Mouse (Mus musculus) layer of hippocampus, adult 8-10 months (tissue): ENCODE measurements around the gene Zfp524. TPM values are rescaled to one million over a fixed set of nuclear protein-coding genes. Genes with fewer than 3 reads are reported as not detected.
"Not testable (repeated sequence)": the region's sequence is repeated elsewhere in the genome, so short reads cannot be mapped to it uniquely, and the experiment has no call there.

ENCODE experiments used
- DNase-seq, 2 experiments: peaks; one replicate each; pipeline ENCODE4 v3.0.0; 2022; ENCODE audit warnings: low spot score in 2 of 2
- total RNA-seq, 4 experiments: library from RNA; stranded (reverse); gene quantifications; 2 replicates each; pipeline ENCODE4 v1.2.4; 2022

Zfp524 gene
- total RNA-seq, 4 experiments from 2014 or later = 6.0 to 8.0 (median 6.9) TPM

GRCm38 (mm10) chr7:5015118-5016001 is 1.1 kb downstream of the Zfp524 start, which contains the start of gene Gm44973:
TSS of gene Gm44973 (plus strand) at chr7:5015496.
- peak; percentile 87 to 93 for DNase-seq

GRCm38 (mm10) chr7:5016057-5016456 is 1.8 kb downstream of the Zfp524 start:
- no peak for DNase-seq

DNA sequence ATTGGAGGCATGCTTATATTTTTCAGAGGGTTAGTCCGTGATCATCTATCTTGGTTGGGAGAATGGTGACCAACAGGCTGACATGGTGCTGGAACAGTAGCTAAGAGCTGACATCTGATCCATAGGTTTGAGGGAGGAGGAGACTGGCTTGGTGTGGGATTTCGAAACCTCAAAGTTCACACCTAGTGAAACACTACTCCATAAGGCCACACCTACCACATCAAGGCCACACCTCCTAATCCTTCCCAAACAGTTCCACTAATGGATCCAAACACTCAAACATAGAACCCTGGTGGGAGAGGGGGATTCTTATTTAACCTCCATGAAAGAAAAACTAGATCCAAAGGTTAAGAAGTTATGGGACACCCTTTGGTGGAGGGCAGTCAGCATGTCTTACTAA is 2.7 kb downstream of the Zfp524 start:
- no peak for DNase-seq

- no peak for DNase-seq
Measured at GRCm38 (mm10) chr7:5017352-5017751, 3.1 kb downstream of the Zfp524 start.

DNA sequence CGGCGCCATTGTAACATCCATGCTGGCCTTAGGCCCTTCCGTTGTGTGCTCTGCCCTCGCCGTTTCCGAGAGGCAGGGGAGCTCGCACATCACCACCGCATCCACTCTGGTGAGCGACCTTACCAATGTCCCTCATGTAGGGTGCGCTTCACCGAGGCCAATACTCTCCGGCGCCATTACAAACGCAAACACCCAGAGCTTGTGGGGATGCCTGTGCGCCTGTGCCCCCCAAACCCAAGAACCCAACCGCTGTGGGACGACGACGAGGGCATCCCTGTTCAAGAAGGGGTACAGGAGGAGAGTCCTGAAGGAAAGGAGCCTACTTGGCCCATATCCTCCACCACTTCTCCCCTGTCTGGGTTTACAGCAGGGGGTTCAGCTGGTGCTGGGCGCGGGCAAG is 3.7 kb downstream of the Zfp524 start:
- DNase-seq = no peak

DNA sequence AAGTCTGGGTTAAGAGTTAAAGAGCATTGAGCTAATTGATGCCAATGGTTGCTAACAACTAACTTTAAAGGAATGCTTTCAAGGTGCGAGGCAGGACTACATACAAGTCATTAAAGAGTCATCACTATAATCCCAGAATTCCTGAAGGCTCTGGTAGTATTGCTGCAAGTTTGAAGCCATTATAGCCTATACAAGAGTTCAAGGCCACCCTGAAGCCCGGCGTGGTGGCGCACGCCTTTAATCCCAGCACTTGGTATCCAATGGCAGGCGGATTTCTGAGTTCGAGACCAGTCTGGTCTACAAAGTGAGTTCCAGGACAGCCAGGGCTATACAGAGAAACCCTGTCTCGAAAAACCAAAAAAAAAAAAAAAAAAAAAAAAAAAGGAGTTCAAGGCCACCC is 5.4 kb downstream of the Zfp524 start:
- DNase-seq = not testable (repeated sequence)

DNA sequence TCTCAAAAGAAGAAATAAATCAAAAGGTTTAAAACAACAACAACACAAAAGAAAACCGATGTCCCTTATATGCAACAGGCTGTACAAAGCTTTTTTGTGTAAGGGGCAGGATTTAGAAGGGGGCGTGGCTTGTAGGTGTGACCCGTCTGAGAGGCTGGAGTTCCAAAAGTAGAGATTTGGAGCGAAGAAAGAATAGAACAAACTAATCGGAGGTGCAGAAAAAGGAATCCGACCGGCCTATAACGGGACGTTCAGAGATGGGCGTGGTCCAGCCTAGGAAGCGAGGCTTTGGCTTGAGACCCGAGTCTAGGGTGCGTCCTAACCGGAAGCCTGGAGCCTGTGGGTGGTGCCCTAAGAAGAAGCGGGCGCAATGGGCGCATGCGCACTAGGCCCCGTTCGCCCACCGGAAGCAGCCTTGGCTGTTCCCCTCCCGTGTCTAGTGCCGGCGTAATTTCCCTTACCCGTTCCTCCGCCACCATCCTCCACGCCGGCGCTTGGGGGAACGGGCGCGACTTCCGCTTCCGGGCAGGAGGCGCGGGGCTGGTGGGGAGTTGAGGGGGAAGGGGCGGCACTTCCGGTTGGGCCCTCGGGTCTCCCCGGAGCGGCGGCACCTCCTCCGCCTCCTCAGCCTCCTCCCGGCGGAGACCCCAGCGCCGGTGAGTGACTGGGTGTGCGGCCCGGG is 5.9 kb downstream of the Zfp524 start, which contains the start of the genes Zfp865 and Ccdc106:
Gene Zfp865 (plus strand): TSS at position 377 of the 682 bp plus-strand sequence.
Gene Ccdc106 (plus strand): TSS at position 554 of the 682 bp plus-strand sequence.
- DNase-seq = peak; percentile 99 to 100

GRCm38 (mm10) chr7:5020685-5021084 is 6.5 kb downstream of the Zfp524 start:
- no peak for DNase-seq

DNA sequence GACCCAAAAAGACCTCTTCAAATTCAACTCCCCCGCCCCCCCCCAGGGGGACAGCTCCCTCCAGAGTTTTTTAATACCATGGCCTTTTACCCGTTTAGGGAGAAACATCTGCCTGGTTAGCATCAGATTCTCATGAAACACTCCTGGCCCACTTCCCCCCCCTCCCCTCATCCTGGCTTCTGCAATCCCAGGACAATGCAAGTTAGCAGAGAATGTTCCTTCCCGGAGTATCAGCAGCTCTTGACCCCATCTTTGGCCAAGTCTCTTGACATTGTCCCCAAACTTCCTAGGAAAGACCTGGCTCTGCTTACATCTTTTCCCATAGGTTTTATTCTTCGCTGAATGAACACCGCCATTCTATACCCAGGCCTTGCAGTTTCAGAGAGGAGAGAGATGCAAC is 7.0 kb downstream of the Zfp524 start:
- no peak for DNase-seq

DNA sequence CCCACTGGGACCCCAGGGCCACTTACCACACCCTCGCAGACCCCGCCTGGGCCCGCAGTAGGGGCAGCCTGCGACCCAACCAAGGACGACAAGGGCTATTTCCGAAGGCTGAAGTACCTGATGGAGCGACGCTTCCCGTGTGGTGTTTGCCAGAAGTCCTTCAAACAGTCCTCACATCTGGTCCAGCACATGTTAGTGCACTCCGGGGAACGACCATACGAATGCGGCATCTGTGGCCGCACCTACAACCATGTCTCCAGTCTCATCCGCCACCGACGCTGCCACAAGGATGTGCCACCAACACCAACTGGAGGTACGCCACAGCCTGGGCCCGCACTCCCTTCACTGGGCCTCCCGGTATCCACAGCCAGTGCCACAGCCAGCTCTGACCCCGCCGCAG is 15.3 kb downstream of the Zfp524 start:
- DNase-seq = no peak

GRCm38 (mm10) chr7:5029946-5030345 is 15.7 kb downstream of the Zfp524 start:
- no peak for DNase-seq

GRCm38 (mm10) chr7:5030554-5031275 is 16.5 kb downstream of the Zfp524 start:
- DNase-seq = no peak

DNA sequence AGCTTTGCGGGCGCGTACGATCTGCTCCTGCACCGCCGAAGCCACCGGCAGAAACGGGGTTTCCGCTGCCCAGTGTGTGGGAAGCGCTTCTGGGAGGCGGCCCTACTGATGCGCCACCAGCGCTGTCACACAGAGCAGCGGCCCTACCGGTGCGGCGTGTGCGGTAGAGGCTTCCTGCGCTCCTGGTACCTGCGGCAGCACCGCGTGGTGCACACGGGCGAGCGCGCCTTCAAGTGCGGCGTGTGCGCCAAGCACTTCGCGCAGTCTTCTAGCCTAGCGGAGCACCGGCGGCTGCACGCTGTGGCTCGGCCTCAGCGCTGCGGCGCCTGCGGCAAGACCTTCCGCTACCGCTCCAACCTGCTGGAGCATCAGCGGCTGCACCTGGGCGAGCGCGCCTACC is 17.3 kb downstream of the Zfp524 start:
- no peak for DNase-seq

DNA sequence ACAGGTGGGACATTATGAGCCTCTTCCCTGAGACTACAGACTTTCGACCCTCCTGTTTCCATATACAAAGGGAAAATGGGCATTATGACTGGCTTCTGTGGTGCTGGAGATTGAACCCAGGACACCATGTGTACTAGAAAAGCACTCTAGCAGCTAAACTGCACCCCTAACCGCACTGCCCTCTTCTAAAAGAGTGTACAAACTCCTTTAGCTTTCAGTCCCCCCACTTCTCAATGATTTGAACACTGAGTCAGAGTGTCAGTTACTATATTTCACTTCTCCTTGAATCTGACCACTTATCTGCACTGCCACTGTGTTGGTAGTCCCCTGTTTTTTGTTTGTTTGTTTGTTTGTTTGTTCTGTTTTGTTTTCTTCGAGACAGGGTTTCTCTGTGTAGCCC is 19.6 kb downstream of the Zfp524 start, which contains the start of gene 4632433K11Rik:
Gene 4632433K11Rik (plus strand): TSS at position 301 of the 400 bp plus-strand sequence.
- DNase-seq = no peak

DNA sequence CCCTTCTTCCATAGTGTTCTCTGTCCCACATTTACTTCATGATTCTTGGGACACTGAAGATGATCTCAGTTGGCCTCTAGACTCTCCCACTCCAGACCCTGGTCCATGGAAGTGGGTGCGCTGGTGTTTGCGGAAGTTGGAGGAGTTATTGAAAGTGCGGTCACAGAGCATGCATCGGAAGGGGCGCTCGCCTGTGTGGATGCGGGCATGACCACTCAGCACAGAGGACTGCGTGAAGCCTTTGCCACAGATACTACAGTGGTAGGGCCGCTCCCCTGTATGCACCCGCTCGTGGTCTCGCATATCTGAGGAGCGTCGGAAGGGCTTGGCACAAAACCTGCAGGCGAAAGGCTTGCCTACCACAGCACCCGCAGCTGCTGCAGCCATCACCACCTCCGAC is 21.4 kb downstream of the Zfp524 start:
- no peak for DNase-seq

DNA sequence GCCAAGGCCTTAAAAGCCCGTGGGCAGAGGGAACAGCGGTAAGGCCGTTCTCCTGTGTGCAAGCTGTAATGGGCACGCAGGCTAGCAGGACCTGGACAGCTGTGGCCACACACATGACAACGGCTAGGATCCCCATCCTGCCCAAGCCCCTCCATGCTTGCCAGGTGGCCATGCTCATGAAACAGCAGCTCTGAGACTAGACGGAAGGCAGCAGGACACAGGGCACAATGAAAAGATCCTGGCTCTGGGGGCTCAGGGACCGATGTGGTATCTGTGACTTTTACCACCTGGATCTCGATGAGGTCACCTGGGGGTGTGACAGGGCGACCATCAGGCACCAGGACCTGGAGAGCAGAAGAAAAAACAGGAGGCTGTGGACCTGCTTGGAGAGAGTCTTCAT is 21.9 kb downstream of the Zfp524 start:
- DNase-seq = no peak

DNA sequence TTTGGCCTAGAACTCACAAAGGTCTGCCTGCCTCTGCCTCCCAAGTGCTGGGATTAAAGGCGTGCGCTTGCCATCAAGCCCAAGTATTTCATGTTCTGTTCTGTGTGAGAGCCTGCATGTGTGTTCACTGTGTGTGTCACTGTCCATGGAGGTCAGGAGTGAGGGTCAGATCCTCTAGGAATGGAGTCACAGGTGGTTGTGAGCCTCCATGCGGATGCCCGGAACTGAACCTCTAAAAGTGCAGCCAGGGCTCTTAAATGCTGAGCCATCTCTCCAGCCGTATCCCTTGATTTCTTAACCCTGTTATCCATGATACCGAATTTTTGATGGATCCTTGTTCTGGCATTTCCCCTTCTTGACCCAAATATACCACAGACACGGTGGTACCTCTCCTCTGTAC is 22.8 kb downstream of the Zfp524 start:
- DNase-seq = no peak

GRCm38 (mm10) chr7:5037467-5037866 is 23.3 kb downstream of the Zfp524 start:
- no peak for DNase-seq

GRCm38 (mm10) chr7:5038109-5038732 is 24.0 kb downstream of the Zfp524 start, which contains the start of gene Zfp784:
TSS of gene Zfp784 (minus strand) at chr7:5038446.
- DNase-seq = peak; percentile 84 to 92

DNA sequence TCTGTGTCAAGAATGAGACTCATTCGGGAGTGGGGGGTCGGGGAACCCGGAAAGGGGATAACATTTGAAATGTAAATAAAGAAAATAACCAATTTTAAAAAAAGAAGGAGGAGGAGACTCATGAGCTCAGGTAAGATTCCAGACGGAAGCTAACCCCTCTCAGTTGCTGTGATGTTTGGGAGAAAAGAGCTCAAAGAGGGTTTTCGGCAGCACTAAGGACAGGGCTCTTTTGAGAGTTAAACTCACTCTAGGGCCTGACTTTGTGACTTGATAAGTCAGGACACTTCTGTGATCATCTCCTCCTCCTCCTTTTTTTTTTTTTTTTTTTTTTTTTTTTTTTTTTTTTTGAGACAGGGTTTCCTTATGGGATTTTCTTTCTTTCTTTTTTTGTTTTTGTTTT is 24.7 kb downstream of the Zfp524 start:
- no peak for DNase-seq

GRCm38 (mm10) chr7:5044981-5045380 is 30.8 kb downstream of the Zfp524 start:
- no peak for DNase-seq
